Mouse (Mus musculus) activated CD4-positive, CD25-positive, alpha-beta regulatory T cell, adult 9 weeks (primary cell): ENCODE data around the gene Kcng3. TPM values are rescaled to one million over a fixed set of nuclear protein-coding genes. Genes with fewer than 3 reads are reported as not detected.

Source experiments
- polyA plus RNA-seq: library from polyadenylated mRNA; unstranded; fragments of 100-300 nt; shearing (Covaris generic); gene quantifications from one replicate; pipeline ENCODE4 v1.2.1, GENCODE M21; 2017

Gene Kcng3
- not detected for polyA plus RNA-seq

DNA sequence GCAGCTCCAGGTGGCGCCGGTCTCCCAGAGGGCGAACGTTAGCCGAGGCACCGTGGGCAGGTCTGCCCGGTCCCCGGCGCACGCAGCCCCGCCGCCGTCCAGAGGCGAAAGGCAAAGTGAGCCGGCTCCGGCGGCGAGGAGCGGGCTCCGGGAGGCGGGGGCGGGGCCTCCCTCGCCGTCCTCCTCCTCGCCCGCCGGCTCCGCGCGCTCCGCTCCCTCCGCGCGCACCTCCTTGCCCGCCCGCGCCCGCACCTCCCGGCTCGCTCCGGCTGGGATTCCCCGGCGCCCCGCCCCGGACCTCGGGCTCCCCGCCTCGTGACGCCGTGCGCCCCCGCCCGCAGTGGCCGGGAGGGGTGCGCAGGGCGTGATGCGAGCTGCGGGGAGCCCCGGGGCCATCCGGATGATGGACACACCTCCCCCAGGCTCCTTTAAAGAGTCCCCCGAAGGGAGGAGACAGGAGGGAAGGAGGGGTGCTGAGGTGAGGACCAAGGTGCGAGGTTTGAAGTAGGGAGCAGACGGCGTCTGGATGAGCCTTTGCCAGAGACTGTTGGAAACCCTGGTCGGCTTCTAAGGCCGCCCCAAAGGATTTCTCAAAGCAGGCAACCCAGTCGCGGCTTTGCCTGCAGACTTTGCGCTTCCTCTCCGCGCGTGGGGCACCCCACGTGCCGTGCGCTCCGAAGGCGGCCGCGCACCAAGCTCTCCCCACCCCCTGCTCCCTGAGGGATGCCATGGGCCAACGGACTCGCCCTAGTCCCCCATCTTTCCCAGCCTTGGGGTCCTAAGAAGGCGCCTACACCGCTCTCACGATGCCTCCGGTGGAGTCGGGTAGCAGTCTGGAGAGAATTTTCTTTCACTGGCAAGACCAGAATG lies at the start of gene Kcng3:
TSS of gene Kcng3 (minus strand) at position 113 of the 870 bp plus-strand sequence.

Other genes with a start within 250 kb of the Kcng3 start
- 243 TPM for gene Cox7a2l, start 114.6 kb downstream of the Kcng3 start, polyA plus RNA-seq
- 69.8 TPM for gene Mta3, start 74.3 kb upstream of the Kcng3 start, polyA plus RNA-seq
- gene Haao, start 216.1 kb upstream of the Kcng3 start, polyA plus RNA-seq = 1.0 TPM